Mouse (Mus musculus) lung, embryonic 16.5 days (tissue): ENCODE results near the gene Wdr91. TPM values are rescaled to one million over a fixed set of nuclear protein-coding genes. Genes with fewer than 3 reads are reported as not detected.

Source experiments
- ATAC-seq: fragments of 200-750 bp; cut with Nextera tagmentation; 2 replicates; pipeline ENCODE4 v1.8.0; 2017; ENCODE audit warnings: low read depth, mild to moderate bottlenecking, moderate library complexity
- H3K27ac ChIP-seq: fragments of 300-500 bp; sonication (generic); 2 replicates; pipeline ENCODE4 v1.5.1; 2014; ENCODE audit warnings: mild to moderate bottlenecking, control low read depth, low read length
- H3K27me3 ChIP-seq: fragments of 300-500 bp; sonication (generic); 2 replicates; pipeline ENCODE4 v1.6.1; 2014; ENCODE audit warnings: low read depth, low read length, mixed read lengths; ENCODE audit not compliant: control insufficient read depth, insufficient read depth
- H3K36me3 ChIP-seq: fragments of 300-500 bp; sonication (generic); 2 replicates; pipeline ENCODE4 v1.6.1; 2014; ENCODE audit warnings: low read length; ENCODE audit not compliant: control insufficient read depth, insufficient read depth
- H3K4me1 ChIP-seq: fragments of 300-500 bp; sonication (generic); replicated peaks from 2 replicates; pipeline ENCODE4 v1.6.1; 2014; ENCODE audit warnings: low read length, mixed read lengths; ENCODE audit not compliant: control insufficient read depth, insufficient read depth
- H3K4me2 ChIP-seq: fragments of 300-500 bp; sonication (generic); 2 replicates; pipeline ENCODE4 v1.6.1; 2014; ENCODE audit warnings: low read depth, low read length, control low read depth
- H3K4me3 ChIP-seq: fragments of 300-500 bp; sonication (generic); 2 replicates; pipeline ENCODE4 v1.5.1; 2014; ENCODE audit warnings: mild to moderate bottlenecking, low read length, control low read depth
- H3K9ac ChIP-seq: fragments of 300-500 bp; sonication (generic); 2 replicates; pipeline ENCODE4 v1.6.1; 2014; ENCODE audit warnings: low read length, control low read depth
- H3K9me3 ChIP-seq: fragments of 300-500 bp; sonication (generic); 2 replicates; pipeline ENCODE4 v1.6.1; 2016; ENCODE audit warnings: low read length; ENCODE audit not compliant: control insufficient read depth
- WGBS: fragments of 180-500 bp; shearing (Covaris S2); extraction: QIAGEN DNeasy Blood & Tissue Kit; methylation state at CpG from one replicate; pipeline ENCODE4 v1.1.7; 2014; 5-methylcytosine and 5-hydroxymethylcytosine counted together
- polyA plus RNA-seq: library from polyadenylated mRNA; unstranded; fragments of >200 nt; fragmentation: Nextera tagmentation; extraction: Ambion mirVana; gene quantifications from 2 replicates; pipeline ENCODE4 v1.2.1, GENCODE M21; 2015

Gene Wdr91
- polyA plus RNA-seq, 1 experiment from 2014 or later, result 19.0 TPM

GRCm38 (mm10) chr6:34899127-34899526, 11.5 kb downstream of the Wdr91 start:
- WGBS, result 64% methylated on average over 2 of the region's 2 CpGs
- Histone ChIP-seq H3K36me3 (peaks cover 34% of the 10 kb centered on the region), H3K4me1 (peaks cover 7% of the 10 kb centered on the region; the same call in 1 of the 2 replicates), H3K4me2 (no peak overlapping the region), H3K9ac (no peak overlapping the region), H3K27ac (no peak overlapping the region), H3K4me3 (no peak overlapping the region), H3K9me3 (no peaks in the 10 kb centered on the region), H3K27me3 (no peaks in the 10 kb centered on the region)
- ATAC-seq, result no peak

- Histone ChIP-seq H3K4me3 (no peak overlapping the region), H3K27ac (no peak overlapping the region), H3K9ac (0 out of 2 replicates have a peak overlapping the region, but pooled peaks have one; percentile 7), H3K4me1 (no peaks in the 10 kb centered on the region), H3K27me3 (no peaks in the 10 kb centered on the region), H3K9me3 (no peaks in the 10 kb centered on the region), H3K4me2 (no peak overlapping the region), H3K36me3 (peaks cover 40% of the 10 kb centered on the region)
- 56% methylated on average over 16 of the region's 16 CpGs for WGBS
- ATAC-seq, result no peak
These were observed 14.4 kb downstream of the Wdr91 start for GRCm38 (mm10) chr6:34896168-34896780.

GRCm38 (mm10) chr6:34895569-34895968, 15.1 kb downstream of the Wdr91 start:
- no peak overlapping the region for H3K27ac ChIP-seq
- 77% methylated on average over 7 of the region's 7 CpGs for WGBS
- H3K4me2 ChIP-seq, result no peak overlapping the region
- no peak for ATAC-seq
- H3K27me3 ChIP-seq, result no peaks in the 10 kb centered on the region
- H3K4me3 ChIP-seq, result no peak overlapping the region
- no peaks in the 10 kb centered on the region for H3K9me3 ChIP-seq
- no peaks in the 10 kb centered on the region for H3K4me1 ChIP-seq
- no peak overlapping the region for H3K9ac ChIP-seq
- H3K36me3 ChIP-seq, result peaks cover 38% of the 10 kb centered on the region

GRCm38 (mm10) chr6:34889185-34889584, 21.5 kb downstream of the Wdr91 start:
- peaks cover 27% of the 10 kb centered on the region for H3K36me3 ChIP-seq
- H3K27me3 ChIP-seq, result no peaks in the 10 kb centered on the region
- H3K9me3 ChIP-seq, result no peaks in the 10 kb centered on the region
- no peak overlapping the region for H3K4me3 ChIP-seq
- H3K9ac ChIP-seq, result no peak overlapping the region
- WGBS, result 76% methylated on average over 4 of the region's 4 CpGs
- no peak overlapping the region for H3K4me2 ChIP-seq
- no peaks in the 10 kb centered on the region for H3K4me1 ChIP-seq
- no peak overlapping the region for H3K27ac ChIP-seq
- no peak for ATAC-seq

- WGBS, result 71% methylated on average over 6 of the region's 6 CpGs
- Histone ChIP-seq H3K9ac (no peak overlapping the region), H3K4me1 (no peaks in the 10 kb centered on the region), H3K36me3 (peaks cover 25% of the 10 kb centered on the region), H3K4me2 (no peak overlapping the region), H3K4me3 (no peak overlapping the region), H3K9me3 (no peaks in the 10 kb centered on the region), H3K27ac (no peak overlapping the region), H3K27me3 (no peaks in the 10 kb centered on the region)
- ATAC-seq, result no peak
These were observed 23.4 kb downstream of the Wdr91 start for GRCm38 (mm10) chr6:34887131-34887850.

- ATAC-seq, result no peak
- no peak overlapping the region for H3K4me2 ChIP-seq
- WGBS, result 85% methylated on average over 7 of the region's 7 CpGs
- no peak overlapping the region for H3K27ac ChIP-seq
- H3K27me3 ChIP-seq, result no peaks in the 10 kb centered on the region
- no peak overlapping the region for H3K4me3 ChIP-seq
- no peaks in the 10 kb centered on the region for H3K9me3 ChIP-seq
- H3K36me3 ChIP-seq, result peaks cover 31% of the 10 kb centered on the region
- no peak overlapping the region for H3K9ac ChIP-seq
- no peaks in the 10 kb centered on the region for H3K4me1 ChIP-seq
These were observed 26.0 kb downstream of the Wdr91 start for GRCm38 (mm10) chr6:34884724-34885123.

GRCm38 (mm10) chr6:34879911-34880475, 30.7 kb downstream of the Wdr91 start:
- Histone ChIP-seq H3K4me3 (no peak overlapping the region), H3K9ac (no peak overlapping the region), H3K36me3 (peaks cover 17% of the 10 kb centered on the region; the same call in 1 of the 2 replicates), H3K4me1 (peaks cover 23% of the 10 kb centered on the region), H3K27me3 (no peaks in the 10 kb centered on the region), H3K9me3 (no peaks in the 10 kb centered on the region), H3K4me2 (no peak overlapping the region), H3K27ac (no peak overlapping the region)
- no peak for ATAC-seq
- 59% methylated on average over 6 of the region's 6 CpGs for WGBS

- Histone ChIP-seq H3K4me2 (no peak overlapping the region), H3K4me1 (peaks cover 28% of the 10 kb centered on the region), H3K9ac (no peak overlapping the region), H3K4me3 (no peak overlapping the region), H3K9me3 (no peaks in the 10 kb centered on the region), H3K36me3 (peaks cover 17% of the 10 kb centered on the region; the same call in 1 of the 2 replicates), H3K27ac (no peak overlapping the region), H3K27me3 (no peaks in the 10 kb centered on the region)
- ATAC-seq, result no peak
- 87% methylated on average over 16 of the region's 16 CpGs for WGBS
These were observed 31.5 kb downstream of the Wdr91 start for GRCm38 (mm10) chr6:34879101-34879740.
